Mouse (Mus musculus) hindbrain, embryonic 16.5 days (tissue): Measurements from ENCODE around the gene Vmn1r67. TPM values are rescaled to one million over a fixed set of nuclear protein-coding genes. Genes with fewer than 3 reads are reported as not detected.

ENCODE experiments used
- ATAC-seq: fragments of 200-750 bp; cut with Nextera tagmentation; 2 replicates; pipeline ENCODE4 v1.8.0; 2017; ENCODE audit warnings: moderate TSS enrichment, moderate library complexity
- H3K27ac ChIP-seq: fragments of 300-500 bp; sonication (generic); 2 replicates; pipeline ENCODE4 v1.5.1; 2014; ENCODE audit warnings: low read depth, mild to moderate bottlenecking, control low read depth, low read length, moderate library complexity
- H3K27me3 ChIP-seq: fragments of 300-500 bp; sonication (generic); replicated peaks from 2 replicates; pipeline ENCODE4 v1.6.1; 2014; ENCODE audit warnings: low read length; ENCODE audit not compliant: control insufficient read depth, insufficient read depth
- H3K36me3 ChIP-seq: fragments of 300-500 bp; sonication (generic); 2 replicates; pipeline ENCODE4 v1.6.1; 2014; ENCODE audit warnings: mild to moderate bottlenecking, low read length, moderate library complexity, mixed read lengths; ENCODE audit not compliant: control insufficient read depth, insufficient read depth
- H3K4me1 ChIP-seq: fragments of 300-500 bp; sonication (generic); 2 replicates; pipeline ENCODE4 v1.6.1; 2014; ENCODE audit warnings: low read depth, low read length; ENCODE audit not compliant: control insufficient read depth, insufficient read depth
- H3K4me2 ChIP-seq: fragments of 300-500 bp; sonication (generic); 2 replicates; pipeline ENCODE4 v1.6.1; 2014; ENCODE audit warnings: mild to moderate bottlenecking, low read length, control low read depth, moderate library complexity
- H3K4me3 ChIP-seq: fragments of 300-500 bp; sonication (generic); 2 replicates; pipeline ENCODE4 v1.5.1; 2014; ENCODE audit warnings: mild to moderate bottlenecking, low read length, control low read depth, moderate library complexity
- H3K9ac ChIP-seq: fragments of 300-500 bp; sonication (generic); 2 replicates; pipeline ENCODE4 v1.6.1; 2014; ENCODE audit warnings: low read depth, mild to moderate bottlenecking, control low read depth, low read length, moderate library complexity
- H3K9me3 ChIP-seq: fragments of 300-500 bp; sonication (generic); 2 replicates; pipeline ENCODE4 v1.6.1; 2014; ENCODE audit warnings: mild to moderate bottlenecking, low read length, moderate library complexity; ENCODE audit not compliant: control insufficient read depth
- WGBS: fragments of 180-500 bp; shearing (Covaris S2); extraction: QIAGEN DNeasy Blood & Tissue Kit; methylation state at CpG from one replicate; pipeline ENCODE4 v1.1.7; 2014; 5-methylcytosine and 5-hydroxymethylcytosine counted together
- polyA plus RNA-seq: library from polyadenylated mRNA; unstranded; fragments of >200 nt; fragmentation: Nextera tagmentation; extraction: Ambion mirVana; gene quantifications from 2 replicates; pipeline ENCODE4 v1.2.1, GENCODE M21; 2015

Vmn1r67 gene
- not detected in 2 replicates for polyA plus RNA-seq

DNA sequence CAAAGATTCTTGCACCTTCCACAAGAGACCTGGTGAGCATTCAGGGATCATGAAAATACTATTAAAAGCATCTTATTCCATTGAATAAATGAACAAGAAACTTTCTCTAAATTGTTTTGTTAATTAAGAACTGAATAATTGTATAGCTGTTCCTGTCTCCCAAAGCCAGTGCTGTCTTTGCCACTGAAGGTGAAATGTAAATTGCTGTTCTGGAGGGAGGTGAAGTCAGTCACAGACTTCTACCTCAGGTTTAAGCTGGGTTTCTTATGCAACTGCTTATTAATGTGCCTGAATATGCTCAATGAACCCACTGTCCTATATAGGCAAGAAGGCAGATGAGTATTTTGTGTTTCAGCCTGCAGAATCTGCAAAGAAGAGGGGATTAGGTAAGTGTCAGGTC lies at the start of gene Vmn1r67:
Gene Vmn1r67 (plus strand): TSS at position 301 of the 400 bp plus-strand sequence.
- Histone ChIP-seq H3K4me3 (no peak within 1 kb of the TSS), H3K9ac (no peak within 1 kb of the TSS), H3K27me3 (no peaks in the 10 kb centered on the region), H3K4me2 (no peak within 1 kb of the TSS), H3K27ac (no peak within 1 kb of the TSS), H3K9me3 (peaks cover 6% of the 10 kb centered on the region), H3K4me1 (no peaks in the 10 kb centered on the region), H3K36me3 (no peaks in the 10 kb centered on the region)
- no peak for ATAC-seq

GRCm38 (mm10) chr7:10458166-10458565 lies 15.0 kb downstream of the Vmn1r67 start:
- ATAC-seq, result no peak
- no peaks in the 10 kb centered on the region for H3K36me3 ChIP-seq
- H3K9me3 ChIP-seq, result peaks cover 4% of the 10 kb centered on the region
- H3K4me3 ChIP-seq, result no peak overlapping the region
- H3K4me1 ChIP-seq, result no peaks in the 10 kb centered on the region
- H3K4me2 ChIP-seq, result no peak overlapping the region
- H3K9ac ChIP-seq, result no peak overlapping the region
- H3K27me3 ChIP-seq, result no peaks in the 10 kb centered on the region
- H3K27ac ChIP-seq, result no peak overlapping the region
- WGBS, result 73% methylated on average over 3 of the region's 3 CpGs

GRCm38 (mm10) chr7:10479813-10480212 lies 36.7 kb downstream of the Vmn1r67 start:
- H3K9me3 ChIP-seq, result no peaks in the 10 kb centered on the region
- no peak overlapping the region for H3K27ac ChIP-seq
- H3K9ac ChIP-seq, result no peak overlapping the region
- H3K4me1 ChIP-seq, result no peaks in the 10 kb centered on the region
- H3K4me2 ChIP-seq, result no peak overlapping the region
- H3K4me3 ChIP-seq, result no peak overlapping the region
- H3K27me3 ChIP-seq, result no peaks in the 10 kb centered on the region
- ATAC-seq, result no peak; the same call in 1 of the 2 replicates
- no peaks in the 10 kb centered on the region for H3K36me3 ChIP-seq

- Histone ChIP-seq H3K4me3 (peak overlapping the region; percentile 33), H3K4me1 (no peaks in the 10 kb centered on the region), H3K27me3 (no peaks in the 10 kb centered on the region), H3K9me3 (no peaks in the 10 kb centered on the region), H3K36me3 (no peaks in the 10 kb centered on the region), H3K9ac (peak overlapping the region; percentile 22; the same call in 1 of the 2 replicates), H3K4me2 (peak overlapping the region; percentile 48), H3K27ac (no peak overlapping the region)
- peak; percentile 86 for ATAC-seq
- 66% methylated on average over 18 of the region's 18 CpGs for WGBS
These were observed 37.6 kb downstream of the Vmn1r67 start for GRCm38 (mm10) chr7:10480588-10481233.

GRCm38 (mm10) chr7:10494786-10495521 lies 51.8 kb downstream of the Vmn1r67 start, which contains the start of gene Zik1:
TSS of gene Zik1 (minus strand) at chr7:10495394.
- Histone ChIP-seq H3K4me2 (peak within 1 kb of the TSS; percentile 62), H3K4me3 (peak within 1 kb of the TSS; percentile 69), H3K9me3 (no peaks in the 10 kb centered on the region), H3K27ac (peak within 1 kb of the TSS; percentile 75), H3K9ac (peak within 1 kb of the TSS; percentile 85), H3K27me3 (no peaks in the 10 kb centered on the region), H3K4me1 (peaks cover 9% of the 10 kb centered on the region), H3K36me3 (peaks cover 24% of the 10 kb centered on the region)
- ATAC-seq, result peak; percentile 99
- WGBS, result 1% methylated on average over 32 of the region's 33 CpGs

DNA sequence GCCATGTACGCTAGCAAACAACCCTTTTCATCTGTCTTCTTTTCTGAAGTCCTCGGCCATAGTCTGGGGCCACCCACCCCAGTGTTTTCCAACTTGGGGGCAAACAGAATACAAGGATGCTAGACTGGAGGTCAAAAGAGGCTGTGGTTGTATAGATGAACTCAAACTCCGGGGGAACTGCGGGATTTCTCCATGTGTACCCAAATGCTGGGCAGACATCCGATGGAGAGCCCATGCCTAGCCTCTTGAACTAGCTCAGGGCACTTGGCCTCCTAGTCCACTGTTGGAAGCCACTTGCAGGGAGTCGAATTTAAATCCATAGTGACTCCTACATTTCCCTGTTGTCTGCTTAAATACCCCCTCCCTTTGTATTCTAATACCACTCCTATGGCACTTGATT lies 52.4 kb downstream of the Vmn1r67 start:
- Histone ChIP-seq H3K9me3 (no peaks in the 10 kb centered on the region), H3K4me3 (peak overlapping the region; percentile 69), H3K4me2 (peak overlapping the region; percentile 62), H3K27ac (peak overlapping the region; percentile 41; the same call in 1 of the 2 replicates), H3K4me1 (peaks cover 9% of the 10 kb centered on the region), H3K36me3 (peaks cover 18% of the 10 kb centered on the region), H3K27me3 (no peaks in the 10 kb centered on the region), H3K9ac (peak overlapping the region; percentile 35)
- no peak for ATAC-seq
- WGBS, result 36% methylated on average over 6 of the region's 6 CpGs

Other genes with a start within 250 kb of the Vmn1r67 start
- not detected in 2 replicates for gene Vmn1r66, start 165.3 kb upstream of the Vmn1r67 start, polyA plus RNA-seq
- 26.8 and 34.4 TPM in 2 replicates for gene Zik1, start 52.1 kb downstream of the Vmn1r67 start, polyA plus RNA-seq
- gene Vmn1r68, start 115.2 kb downstream of the Vmn1r67 start, polyA plus RNA-seq, result not detected in 2 replicates
- not detected in 2 replicates for gene Vmn1r69, start 170.3 kb downstream of the Vmn1r67 start, polyA plus RNA-seq
- not detected in 2 replicates for gene Vmn1r70, start 188.2 kb downstream of the Vmn1r67 start, polyA plus RNA-seq
- not detected in 2 replicates for gene Nlrp4b, start 244.5 kb downstream of the Vmn1r67 start, polyA plus RNA-seq